Mouse (Mus musculus) cortical plate, adult 2 months (tissue): ENCODE results near the gene Cmya5.

Experiments used
- CTCF ChIP-seq: fragments of 200-500 bp; IDR thresholded peaks from 2 replicates; pipeline ENCODE4 v1.5.1; 2011; ENCODE audit warnings: mild to moderate bottlenecking, control low read depth, low read length; ENCODE audit not compliant: insufficient read depth; ENCODE audit errors: extremely low read depth
- POLR2A ChIP-seq: fragments of 200-500 bp; IDR thresholded peaks from 2 replicates; pipeline ENCODE4 v1.6.1; 2011; ENCODE audit warnings: mild to moderate bottlenecking, low read length, control low read depth; ENCODE audit not compliant: insufficient read depth; ENCODE audit errors: extremely low read depth

DNA sequence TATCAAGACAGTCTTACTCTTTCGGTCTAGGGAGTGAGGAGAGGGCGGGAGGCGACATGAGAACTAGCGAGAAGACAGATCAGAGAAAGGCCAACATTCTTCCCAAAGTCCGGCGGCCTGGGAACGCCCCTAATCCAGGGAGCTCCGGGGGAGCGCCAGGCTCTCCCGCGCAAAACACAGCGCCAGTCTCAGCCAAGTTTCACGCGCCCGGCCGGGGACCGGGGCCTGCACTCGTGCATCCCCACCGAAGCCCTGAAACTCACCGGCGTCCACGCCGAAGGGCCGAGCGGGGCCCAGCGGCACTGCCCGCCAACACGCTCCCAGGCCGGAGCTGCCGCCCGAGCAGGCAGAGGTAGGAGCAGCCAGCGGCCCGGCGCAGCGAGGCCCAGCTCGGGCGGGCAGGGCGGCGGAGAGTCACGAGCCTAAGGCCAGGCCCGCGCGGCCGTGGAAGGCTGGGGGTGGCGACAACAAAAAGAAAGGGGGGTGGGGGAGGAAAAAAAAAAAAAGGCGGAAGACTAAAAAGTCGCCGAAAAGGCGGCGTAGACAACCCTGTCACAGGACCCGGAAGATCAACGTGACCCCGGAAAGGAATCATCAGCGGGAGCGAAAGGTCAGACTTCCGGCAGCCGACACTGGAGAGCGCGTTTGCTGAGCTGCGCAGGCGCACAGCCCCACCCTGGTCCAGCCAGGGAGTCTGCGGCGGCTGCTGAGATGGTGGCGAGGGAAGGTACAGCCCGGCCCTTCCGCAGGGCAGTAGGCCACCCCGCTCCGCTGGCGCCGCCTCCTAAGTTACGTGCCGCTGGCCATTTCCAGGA is 47.5 kb upstream of the Cmya5 start, which contains the start of gene Tent2:
- peak; percentile 87 for TF ChIP-seq POLR2A
- TF ChIP-seq CTCF: no peak
